ENCODE assay signal across 8 mouse cellular contexts in the genomic region with DNA sequence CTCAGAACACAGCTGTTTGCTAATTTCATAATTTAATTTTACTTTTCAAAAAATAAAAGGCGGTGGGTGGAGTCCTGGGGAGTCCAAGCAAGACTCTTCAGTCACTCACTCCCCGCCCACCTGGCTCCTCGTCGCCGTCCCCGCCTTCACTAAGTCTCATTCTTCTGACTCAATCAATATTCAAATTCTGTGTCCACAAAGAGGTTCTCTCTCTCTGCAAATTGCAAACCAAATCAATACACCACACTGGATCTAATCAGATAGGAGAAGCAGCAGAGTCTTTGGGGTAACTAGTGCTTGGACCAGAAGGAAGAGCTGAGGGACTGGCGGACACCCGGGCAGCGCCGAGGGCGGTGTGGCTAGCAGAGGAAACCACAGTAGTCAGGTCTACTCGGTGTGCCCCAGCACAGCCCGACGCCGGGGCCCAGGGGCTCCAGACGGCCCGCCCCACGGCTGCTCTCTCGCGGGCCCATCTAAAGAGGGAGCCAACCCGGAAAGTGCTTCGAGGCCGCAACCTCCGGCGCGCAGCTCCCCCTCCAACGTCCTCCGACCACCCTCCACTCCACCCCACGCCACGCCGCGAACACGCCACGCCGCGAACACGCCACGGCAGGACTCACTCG. TPM values are rescaled to one million over a fixed set of nuclear protein-coding genes. Genes with fewer than 3 reads are reported as not detected.
DNase-seq lines count a peak whose midpoint lies in the region; ATAC-seq and TF ChIP-seq lines count a peak whose summit lies in the region.

No protein-coding gene starts in this region.

- peaks cover 18% of the 10 kb centered on the region for H3K36me3 ChIP-seq in spleen, adult 2 months (ENCODE audit: control insufficient read depth, insufficient read depth, low read length)
- H3K36me3 ChIP-seq in macrophage (ENCODE audit: inconsistent target), result peaks cover 32% of the 10 kb centered on the region

- peak overlapping the region; percentile 95 for H3K4me3 ChIP-seq in spleen, adult 2 months (ENCODE audit: extremely low read depth, insufficient read depth, insufficient read length)
- H3K4me3 ChIP-seq in macrophage (ENCODE audit: inconsistent target), result peak overlapping the region; percentile 88

- TF ChIP-seq POLR2A in spleen, adult 2 months (IDR thresholded peaks at IDR 0.05; ENCODE audit: low read depth, low read length), result no peak

- DNase-seq in adrenal gland, postnatal 14 days, result peak; percentile 57
- no peak for DNase-seq in adrenal gland, postnatal 4 days (ENCODE audit: low spot score in 2 of 2)
- no peak for DNase-seq in spleen, adult 2 months (ENCODE audit: low read depth in 1 of 2, low spot score in 2 of 2)
- DNase-seq in spleen, adult 12 weeks (ENCODE audit: low spot score), result no peak
- DNase-seq in embryo, embryonic 9.5 days (ENCODE audit: extremely low spot score), result no peak
- no peak for DNase-seq in adrenal gland, adult 2 months

- ATAC-seq in hematopoietic stem cell, adult 5-6 weeks (replicated peaks in 1 of 2; ENCODE audit: insufficient read depth in 1 of 2, low FRiP score in 2 of 2, low TSS enrichment in 1 of 2, low read depth in 1 of 2, poor library complexity in 2 of 2, severe bottlenecking in 2 of 2), result peak; percentile 34 to 68

- TF ChIP-seq CTCF in spleen, adult 2 months (IDR thresholded peaks at IDR 0.05; ENCODE audit: extremely low read depth, insufficient read depth, insufficient read length, insufficient replicate concordance), result no peak

- no peaks in the 10 kb centered on the region for H3K4me1 ChIP-seq in spleen, adult 2 months (ENCODE audit: control insufficient read depth, insufficient read depth, insufficient read length)

- under 1% methylated on average over 39 of the region's 39 CpGs for WGBS in spleen, adult 2 months
- WGBS in macrophage (ENCODE audit: missing documents), result 2% methylated on average over 34 of the region's 39 CpGs

- H3K27ac ChIP-seq in spleen, adult 2 months (ENCODE audit: insufficient read depth, low read length), result peak overlapping the region; percentile 84
- peak overlapping the region; percentile 13; the same call in 1 of the 2 replicates for H3K27ac ChIP-seq in macrophage

- no peaks in the 10 kb centered on the region for H3K27me3 ChIP-seq in spleen, adult 2 months (ENCODE audit: control insufficient read depth, insufficient read depth, low read length)

- peaks cover 25% of the 10 kb centered on the region for H3K79me2 ChIP-seq in macrophage (ENCODE audit: inconsistent target)

RNA-seq across cellular contexts. Expression of gene Smu1, which starts 0.5 kb away (rescaled TPM):
- 55.8 and 62.3 TPM in 2 replicates for total RNA-seq in adrenal gland, postnatal 14 days (2021)
- total RNA-seq in adrenal gland, postnatal 4 days (2021), result 10 to 100 TPM; 75.6 to 78.8 TPM
- polyA plus RNA-seq in spleen, adult 2 months (2012; rRNA removed), result 9.2 and 11.8 TPM in 2 replicates
- 140 and 144 TPM in 2 replicates for total RNA-seq in hematopoietic stem cell, adult 5-6 weeks (2017)
- 100 to 1,000 TPM in 1 of 26 experiments, 10 to 100 TPM in 25; 44.2 to 103 (median 70.6) TPM for total RNA-seq in macrophage (2018; cell fraction: chromatin; rRNA removed)
- 10 to 100 TPM; 41.5 to 57.7 (median 47.7) TPM for total RNA-seq in macrophage (2018; cell fraction: cytosol; rRNA removed)
- 10 to 100 TPM; 35.4 to 81.4 (median 51.4) TPM for total RNA-seq in macrophage (2018; cell fraction: nucleus; rRNA removed)
- polyA plus RNA-seq in macrophage (2018), result 43.2 to 57.4 TPM (median 46.9 TPM) in 3 replicates
- 10 to 100 TPM; 54.4 to 57.9 TPM for total RNA-seq in adrenal gland, adult 2 months (2021)
- 5.5 and 5.6 TPM in 2 replicates for polyA plus RNA-seq in adrenal gland, adult 2 months (2012; rRNA removed)

RNA-seq across cellular contexts. Expression of gene Dnaja1, which starts 35.3 kb away (rescaled TPM):
- 287 and 409 TPM in 2 replicates for total RNA-seq in adrenal gland, postnatal 14 days (2021)
- 100 to 1,000 TPM; 227 to 253 TPM for total RNA-seq in adrenal gland, postnatal 4 days (2021)
- polyA plus RNA-seq in spleen, adult 2 months (2012; rRNA removed), result 2.3 and 4.1 TPM in 2 replicates
- 405 and 607 TPM in 2 replicates for total RNA-seq in hematopoietic stem cell, adult 5-6 weeks (2017)
- 100 to 1,000 TPM in 25 of 26 experiments, 10 to 100 TPM in 1; 100.0 to 336 (median 180) TPM for total RNA-seq in macrophage (2018; cell fraction: chromatin; rRNA removed)
- 100 to 1,000 TPM; 110 to 274 (median 216) TPM for total RNA-seq in macrophage (2018; cell fraction: cytosol; rRNA removed)
- 100 to 1,000 TPM; 113 to 276 (median 191) TPM for total RNA-seq in macrophage (2018; cell fraction: nucleus; rRNA removed)
- polyA plus RNA-seq in macrophage (2018), result 166 to 355 TPM (median 180 TPM) in 3 replicates
- 100 to 1,000 TPM; 204 to 715 TPM for total RNA-seq in adrenal gland, adult 2 months (2021)
- polyA plus RNA-seq in adrenal gland, adult 2 months (2012; rRNA removed), result 0.98 and 1.4 TPM in 2 replicates

RNA-seq across cellular contexts. Expression of gene Aptx, which starts 54.3 kb away (rescaled TPM):
- 17.8 and 18.6 TPM in 2 replicates for total RNA-seq in adrenal gland, postnatal 14 days (2021)
- total RNA-seq in adrenal gland, postnatal 4 days (2021), result 10 to 100 TPM; 23.4 to 25.6 TPM
- polyA plus RNA-seq in spleen, adult 2 months (2012; rRNA removed), result 3.8 and 4.4 TPM in 2 replicates
- total RNA-seq in hematopoietic stem cell, adult 5-6 weeks (2017), result 11.6 and 12.6 TPM in 2 replicates
- 10 to 100 TPM; 10.3 to 34.8 (median 22.0) TPM for total RNA-seq in macrophage (2018; cell fraction: chromatin; rRNA removed)
- 10 to 100 TPM; 10.7 to 23.7 (median 18.1) TPM for total RNA-seq in macrophage (2018; cell fraction: cytosol; rRNA removed)
- 10 to 100 TPM in 25 of 26 experiments, 1 to 10 TPM in 1; 7.7 to 25.9 (median 20.1) TPM for total RNA-seq in macrophage (2018; cell fraction: nucleus; rRNA removed)
- polyA plus RNA-seq in macrophage (2018), result 10.8 to 17.2 TPM (median 13.9 TPM) in 3 replicates
- total RNA-seq in adrenal gland, adult 2 months (2021), result 10 to 100 TPM; 16.1 to 18.5 TPM
- polyA plus RNA-seq in adrenal gland, adult 2 months (2012; rRNA removed), result 2.4 and 2.6 TPM in 2 replicates
